Mouse (Mus musculus): ENCODE data around the gene Atp2c2. TPM values are rescaled to one million over a fixed set of nuclear protein-coding genes. Genes with fewer than 3 reads are reported as not detected.

The Atp2c2 gene
- total RNA-seq, 1 experiment from 2014 or later, result not detected

- no peak for ATAC-seq (ENCODE audit: extremely low read depth, insufficient number of reproducible peaks, low FRiP score, poor library complexity, severe bottlenecking)
These were observed 99.1 kb downstream of the Atp2c2 start for GRCm38 (mm10) chr8:119798965-119799264.

DNA sequence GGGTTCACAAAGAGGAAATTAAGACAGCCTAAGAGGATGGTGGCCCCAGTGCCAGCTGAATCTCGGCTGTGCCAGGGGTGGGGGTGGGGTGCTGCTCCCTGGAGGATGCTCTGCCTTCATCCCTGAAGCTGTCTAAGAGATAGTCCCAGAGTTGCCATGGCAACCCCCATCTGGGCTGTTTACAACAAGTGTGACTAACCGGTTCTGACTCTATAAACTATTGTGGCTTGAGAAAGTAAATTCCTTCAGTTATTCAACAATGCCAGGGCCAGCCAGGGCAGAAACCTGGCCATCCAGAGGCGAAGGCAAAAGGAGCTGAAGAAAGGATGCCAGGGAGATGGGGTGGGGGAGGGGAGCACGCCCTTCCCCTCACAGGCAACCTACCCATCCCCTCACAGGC, 101.4 kb downstream of the Atp2c2 start:
- ATAC-seq (ENCODE audit: extremely low read depth, insufficient number of reproducible peaks, low FRiP score, poor library complexity, severe bottlenecking), result no peak

GRCm38 (mm10) chr8:119802592-119802991, 102.8 kb downstream of the Atp2c2 start:
- no peak for ATAC-seq (ENCODE audit: extremely low read depth, insufficient number of reproducible peaks, low FRiP score, poor library complexity, severe bottlenecking)

- no peak for ATAC-seq (ENCODE audit: extremely low read depth, insufficient number of reproducible peaks, low FRiP score, poor library complexity, severe bottlenecking)
These were observed 105.5 kb downstream of the Atp2c2 start for GRCm38 (mm10) chr8:119805275-119805674.

DNA sequence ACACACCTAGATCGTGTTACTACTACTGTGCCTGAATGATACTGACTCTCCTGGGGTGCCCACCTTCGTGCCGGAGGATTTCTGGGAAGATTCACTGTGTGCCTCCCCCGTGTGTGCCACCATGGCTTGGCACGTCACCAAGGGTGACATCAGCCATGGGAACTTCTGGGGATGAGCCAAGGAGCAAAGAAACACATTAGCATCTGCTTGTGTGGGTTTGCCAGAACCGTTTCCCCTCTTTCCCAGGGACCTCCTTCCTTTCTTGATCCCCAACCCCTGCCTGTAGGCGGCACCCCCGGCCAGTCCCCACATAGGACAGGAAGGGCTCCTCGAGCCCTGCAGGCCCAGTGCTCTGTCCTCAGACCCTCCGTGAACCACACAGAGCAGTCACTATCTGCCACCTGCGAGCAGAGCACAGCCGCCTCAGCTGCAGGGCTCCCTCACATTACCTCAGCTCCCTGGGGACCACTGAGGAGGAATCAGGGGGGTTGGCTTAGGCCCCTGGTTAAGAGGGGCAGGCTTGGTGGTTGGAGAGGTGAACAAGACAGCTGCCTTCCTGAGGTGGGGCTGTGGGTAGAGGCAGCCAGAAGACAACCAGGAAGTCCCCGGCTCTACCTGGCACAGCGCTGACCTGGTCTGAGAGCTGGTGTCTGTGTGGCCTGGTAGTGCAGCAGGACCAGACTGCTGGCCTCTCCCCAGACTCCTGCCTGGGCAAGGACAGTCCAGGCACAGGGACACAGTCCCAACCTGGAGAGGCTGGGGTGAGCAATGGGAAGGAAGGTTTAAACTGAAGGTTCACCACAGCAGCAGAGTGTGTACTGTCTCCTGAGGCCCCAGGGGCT, 106.8 kb downstream of the Atp2c2 start:
- peak; percentile 85 for ATAC-seq (ENCODE audit: extremely low read depth, insufficient number of reproducible peaks, low FRiP score, poor library complexity, severe bottlenecking)

Other genes with a start within 250 kb of the Atp2c2 start
- gene Slc38a8, start 198.3 kb upstream of the Atp2c2 start, total RNA-seq (2017), result not detected in 2 replicates
- gene Mbtps1, start 141.3 kb upstream of the Atp2c2 start, total RNA-seq (2017), result 61.6 and 76.2 TPM in 2 replicates
- gene Hsdl1, start 124.8 kb upstream of the Atp2c2 start, total RNA-seq (2017), result 59.0 and 60.7 TPM in 2 replicates
- not detected in 2 replicates for gene Dnaaf1, start 124.8 kb upstream of the Atp2c2 start, total RNA-seq (2017)
- 7.1 and 9.9 TPM in 2 replicates for gene Taf1c, start 94.8 kb upstream of the Atp2c2 start, total RNA-seq (2017)
- gene Adad2, start 87.3 kb upstream of the Atp2c2 start, total RNA-seq (2017), result not detected in 2 replicates
- not detected in 2 replicates for gene Kcng4, start 64.3 kb upstream of the Atp2c2 start, total RNA-seq (2017)
- not detected in 2 replicates for gene Wfdc1, start 33.6 kb upstream of the Atp2c2 start, total RNA-seq (2017)
- gene Tldc1, start 78.4 kb downstream of the Atp2c2 start, total RNA-seq (2017), result 4.1 and 4.2 TPM in 2 replicates
- gene Cotl1, start 140.5 kb downstream of the Atp2c2 start, total RNA-seq (2017), result 348 and 428 TPM in 2 replicates
- gene Klhl36, start 162.3 kb downstream of the Atp2c2 start, total RNA-seq (2017), result 10.0 and 14.7 TPM in 2 replicates
- gene Usp10, start 210.4 kb downstream of the Atp2c2 start, total RNA-seq (2017), result 35.3 and 44.2 TPM in 2 replicates
- gene Gm20388, start 210.8 kb downstream of the Atp2c2 start, total RNA-seq (2017), result 9.9 and 10.8 TPM in 2 replicates

Data from neutrophil, adult 5-6 weeks (primary cell).